Mouse (Mus musculus) heart, adult 11 months (tissue): ENCODE data around the gene Ppp1r9b.
A peak's percentile ranks its signal among the peaks of the same experiment; 100 is the strongest.
"Not testable (repeated sequence)": the region's sequence is repeated elsewhere in the genome, so short reads cannot be mapped to it uniquely, and the experiment has no call there.

ENCODE experiments used
- DNase-seq: peaks from one replicate; pipeline ENCODE4 v3.0.0; 2022

The Ppp1r9b gene

GRCm38 (mm10) chr11:94990749-94991577 lies at the start of gene Ppp1r9b:
Ppp1r9b (plus strand) TSS chr11:94991035.
- DNase-seq, result peak; percentile 100

GRCm38 (mm10) chr11:94941121-94941520 lies 49.7 kb upstream of the Ppp1r9b start:
- no peak for DNase-seq

GRCm38 (mm10) chr11:94941776-94942175 lies 49.1 kb upstream of the Ppp1r9b start:
- DNase-seq, result no peak

GRCm38 (mm10) chr11:94942282-94943023 lies 48.4 kb upstream of the Ppp1r9b start:
- peak; percentile 91 for DNase-seq

- DNase-seq, result peak; percentile 91
Observed at GRCm38 (mm10) chr11:94943054-94943453, 47.8 kb upstream of the Ppp1r9b start.

GRCm38 (mm10) chr11:94944295-94944694 lies 46.5 kb upstream of the Ppp1r9b start:
- no peak for DNase-seq

GRCm38 (mm10) chr11:94945236-94945635 lies 45.6 kb upstream of the Ppp1r9b start:
- no peak for DNase-seq

- DNase-seq, result no peak
Observed at GRCm38 (mm10) chr11:94952169-94952568, 38.7 kb upstream of the Ppp1r9b start.

- no peak for DNase-seq
Observed at GRCm38 (mm10) chr11:94955103-94955502, 35.7 kb upstream of the Ppp1r9b start.

GRCm38 (mm10) chr11:94957693-94958064 lies 33.2 kb upstream of the Ppp1r9b start:
- DNase-seq, result peak; percentile 98

- DNase-seq, result peak; percentile 100
Observed at GRCm38 (mm10) chr11:94958065-94958858, 32.6 kb upstream of the Ppp1r9b start.

GRCm38 (mm10) chr11:94962534-94963101 lies 28.2 kb upstream of the Ppp1r9b start:
- no peak for DNase-seq

- no peak for DNase-seq
Observed at GRCm38 (mm10) chr11:94967419-94967818, 23.4 kb upstream of the Ppp1r9b start, which contains the start of gene Hils1. Hils1 (plus strand) TSS chr11:94967593.

- no peak for DNase-seq
Observed at GRCm38 (mm10) chr11:94968187-94968586, 22.6 kb upstream of the Ppp1r9b start.

GRCm38 (mm10) chr11:94969709-94970108 lies 21.1 kb upstream of the Ppp1r9b start:
- not testable (repeated sequence) for DNase-seq

- peak; percentile 93 for DNase-seq
Observed at GRCm38 (mm10) chr11:94970210-94970943, 20.5 kb upstream of the Ppp1r9b start.

- no peak for DNase-seq
Observed at GRCm38 (mm10) chr11:94971895-94972615, 18.8 kb upstream of the Ppp1r9b start.

- no peak for DNase-seq
Observed at GRCm38 (mm10) chr11:94972887-94973286, 17.9 kb upstream of the Ppp1r9b start.

- DNase-seq, result peak; percentile 96
Observed at GRCm38 (mm10) chr11:94973313-94973712, 17.5 kb upstream of the Ppp1r9b start.

- peak; percentile 96 for DNase-seq
Observed at GRCm38 (mm10) chr11:94974951-94975350, 15.9 kb upstream of the Ppp1r9b start.

GRCm38 (mm10) chr11:94976199-94976598 lies 14.6 kb upstream of the Ppp1r9b start, which contains the start of gene Sgca:
Sgca (minus strand) TSS chr11:94976327.
- peak; percentile 97 for DNase-seq
